Mouse (Mus musculus) testis, adult 2 months (tissue): ENCODE data around the gene Mapk1ip1l.

ENCODE experiments used
- CTCF ChIP-seq: fragments of 200-500 bp; IDR thresholded peaks from 2 replicates; pipeline ENCODE4 v1.5.1; 2012; ENCODE audit warnings: low read depth, mild to moderate bottlenecking, inconsistent platforms, low read length, moderate library complexity; ENCODE audit not compliant: control insufficient read depth, insufficient read depth, insufficient replicate concordance
- POLR2A ChIP-seq: fragments of 200-500 bp; IDR thresholded peaks from 2 replicates; pipeline ENCODE4 v1.6.1; 2012; ENCODE audit warnings: low read depth, mild to moderate bottlenecking, inconsistent platforms, low read length, moderate library complexity; ENCODE audit not compliant: control insufficient read depth

DNA sequence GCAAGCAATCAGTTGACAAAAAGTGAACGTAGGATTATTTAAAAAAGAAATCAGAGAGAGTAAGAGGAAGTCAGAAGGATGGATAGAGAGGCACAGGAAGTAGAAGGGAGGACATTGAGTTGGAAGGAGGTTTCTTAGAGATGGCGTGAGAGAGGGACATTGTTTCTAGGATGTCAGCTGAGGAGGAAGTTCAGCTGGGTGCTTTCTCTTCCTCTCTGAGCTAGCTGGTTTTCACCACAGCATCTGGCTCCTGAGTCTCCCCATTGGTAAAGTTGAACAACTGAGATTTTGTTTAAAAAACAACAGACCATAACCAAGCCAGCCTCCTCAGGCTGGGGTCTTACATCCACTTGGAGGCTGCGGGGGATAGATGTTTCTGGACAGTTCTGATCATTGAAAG is 61.5 kb downstream of the Mapk1ip1l start:
- TF ChIP-seq POLR2A (no peak), CTCF (no peak)
